Mouse (Mus musculus) brain, embryonic 18.5 days (tissue): Measurements from ENCODE around the gene Alkbh7.

Source experiments
- DNase-seq: peaks from one replicate; pipeline ENCODE4 v3.0.0-alpha.2; 2012; ENCODE audit warnings: low read depth, low spot score

Gene Alkbh7

DNA sequence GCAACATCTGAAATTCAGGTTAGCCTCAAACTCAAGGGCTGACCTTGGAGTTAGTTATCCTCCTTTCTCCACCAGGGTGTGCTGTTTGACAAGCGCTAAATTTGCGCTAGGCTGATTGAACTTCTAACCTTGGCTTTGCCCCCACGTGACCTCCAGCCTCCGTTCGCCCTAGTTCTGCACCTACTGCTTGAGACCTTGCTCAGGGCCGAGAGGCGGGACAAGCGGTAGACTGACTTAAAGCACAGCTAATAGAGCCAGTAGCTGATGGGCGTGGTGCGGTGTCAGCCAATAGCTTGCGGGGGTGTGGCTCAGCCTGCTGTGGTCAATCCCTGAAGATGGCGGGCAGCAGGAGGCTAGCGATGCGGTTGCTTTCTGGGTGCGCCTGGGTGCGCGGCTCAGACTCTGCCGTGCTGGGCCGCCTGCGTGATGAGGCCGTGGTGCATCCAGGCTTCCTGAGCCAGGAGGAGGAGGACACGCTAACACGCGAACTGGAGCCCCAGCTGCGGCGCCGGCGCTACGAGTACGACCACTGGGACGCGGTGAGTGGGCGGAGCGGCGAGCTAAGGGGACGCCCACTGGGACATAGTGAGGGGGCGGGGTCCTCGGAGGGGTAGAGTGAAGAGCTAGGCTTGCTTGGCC lies at the start of gene Alkbh7:
TSS of gene Alkbh7 (plus strand) at position 311 of the 639 bp plus-strand sequence.
- peak; percentile 79 for DNase-seq

DNA sequence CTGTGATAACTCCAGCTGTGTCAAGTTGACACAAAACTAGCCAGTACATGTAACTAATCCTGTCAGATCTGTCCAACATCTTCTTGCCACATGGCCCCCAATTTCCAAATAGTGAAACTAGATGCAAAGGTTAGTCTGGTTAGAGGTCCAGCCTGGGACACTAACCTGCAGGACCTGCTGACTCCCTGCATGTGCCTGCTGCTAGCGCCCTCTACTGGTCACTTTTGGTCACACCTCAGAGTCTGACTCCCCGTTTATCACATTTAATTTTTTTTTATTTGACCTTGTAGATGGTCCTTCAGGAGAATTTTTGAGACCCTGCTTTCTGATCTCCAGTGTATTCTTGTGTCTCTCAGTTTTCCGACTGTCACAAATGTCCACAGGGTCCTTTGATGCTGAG lies 46.2 kb upstream of the Alkbh7 start:
- no peak for DNase-seq

DNA sequence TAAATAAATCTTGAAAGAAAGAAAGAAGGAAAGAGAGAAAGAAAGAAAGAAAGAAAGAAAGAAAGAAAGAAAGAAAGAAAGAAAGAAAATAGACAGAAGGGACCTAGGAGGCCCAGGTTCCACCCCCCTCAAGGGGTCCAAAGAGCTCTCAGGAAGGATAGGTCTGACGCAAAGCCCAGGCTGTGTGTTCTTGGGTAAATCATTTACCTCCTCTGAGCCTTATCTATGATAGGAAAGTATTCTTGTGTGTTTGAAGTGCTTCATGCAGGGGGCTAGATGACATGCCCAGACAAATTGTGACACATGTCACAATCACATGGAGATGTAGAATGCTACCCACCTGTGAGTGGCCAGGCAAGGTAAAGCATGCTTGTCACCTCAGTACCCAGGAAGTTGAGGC lies 44.5 kb upstream of the Alkbh7 start:
- DNase-seq, result no peak

DNA sequence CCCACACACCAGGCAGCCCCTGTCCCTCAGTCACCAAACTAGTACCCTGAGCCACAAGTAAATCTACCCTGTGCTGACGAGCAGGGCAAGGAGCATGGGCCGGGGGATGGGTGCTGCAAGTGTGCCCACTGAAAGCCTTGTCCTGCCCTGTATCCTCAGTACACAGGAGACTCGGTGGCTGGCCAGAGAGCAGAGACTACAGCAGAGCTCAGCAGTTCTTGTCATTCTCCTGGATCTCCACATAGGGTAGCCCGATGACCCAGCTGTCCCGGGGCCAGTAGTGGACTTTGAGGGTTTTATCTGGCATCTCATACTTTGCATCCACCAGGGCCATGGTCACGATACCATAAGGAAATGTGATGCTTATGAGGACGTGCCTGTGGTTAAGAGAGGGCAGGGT lies 42.3 kb upstream of the Alkbh7 start:
- no peak for DNase-seq

DNA sequence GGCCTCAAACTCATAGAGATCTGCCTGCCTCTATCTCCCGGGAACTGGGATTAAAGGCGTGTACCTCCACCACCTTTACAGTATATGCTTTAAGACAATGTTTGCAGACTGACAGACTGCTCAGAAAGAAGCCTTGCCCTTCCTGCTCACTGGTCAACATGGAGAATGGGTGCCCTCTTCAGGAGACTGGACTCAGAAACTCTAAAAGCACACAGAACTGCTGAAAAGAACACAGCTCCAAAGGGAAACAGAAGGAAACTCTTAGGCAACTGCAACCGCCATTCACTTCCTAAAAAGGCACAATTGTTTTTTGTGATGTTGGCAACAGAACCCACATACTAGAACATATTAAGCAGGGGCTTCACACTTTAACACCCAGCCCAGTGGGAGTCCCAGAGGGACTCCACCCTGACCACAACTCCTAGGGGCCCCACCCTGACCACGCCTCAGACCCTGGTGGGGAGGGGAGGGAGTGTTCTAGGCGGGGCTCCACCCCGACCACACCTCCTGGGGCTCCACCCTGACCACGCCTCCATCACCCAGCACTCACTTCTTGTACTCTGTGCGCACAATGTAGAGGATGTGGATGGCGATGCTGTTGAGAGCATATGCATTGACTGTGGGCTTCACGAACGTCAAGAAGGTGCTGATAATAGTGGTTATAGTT lies 39.2 kb upstream of the Alkbh7 start:
- no peak for DNase-seq

DNA sequence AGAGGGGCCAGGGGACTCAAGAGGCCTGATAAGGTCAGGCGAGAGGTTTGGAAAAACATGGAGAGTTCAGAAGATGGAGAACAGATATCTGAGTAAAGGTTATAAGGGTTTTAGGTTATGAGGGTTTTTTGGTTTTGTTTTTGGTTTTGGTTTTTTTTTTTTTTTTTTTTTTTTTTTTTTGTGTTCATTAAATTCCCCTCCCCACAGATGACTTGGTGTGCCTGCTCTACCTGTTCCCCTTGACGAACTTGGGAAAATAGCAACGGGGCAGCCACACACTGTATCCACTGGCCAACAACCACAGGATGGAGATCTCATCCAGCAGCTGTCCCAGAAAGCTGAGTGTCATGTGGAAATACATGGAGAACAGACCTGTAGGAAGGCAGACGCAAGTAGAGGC lies 38.5 kb upstream of the Alkbh7 start:
- no peak for DNase-seq

DNA sequence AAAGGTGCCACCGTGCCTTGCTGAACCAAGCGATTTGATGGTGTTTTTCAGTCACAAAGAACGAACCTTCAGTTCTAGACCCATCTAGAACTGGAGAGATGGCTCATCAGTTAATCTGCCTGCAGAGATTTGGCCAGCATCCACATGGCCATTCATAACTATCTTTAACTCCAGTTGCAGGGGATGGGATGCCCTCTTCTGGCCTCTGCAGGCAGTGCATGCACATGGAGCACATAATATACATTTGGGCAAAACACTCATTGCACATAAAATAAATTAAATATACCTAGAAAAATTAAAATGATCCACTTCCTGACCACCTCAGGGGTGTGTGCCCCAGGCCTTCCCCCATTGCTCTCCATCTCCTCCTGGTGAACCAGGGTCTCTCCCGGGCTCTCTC lies 35.3 kb upstream of the Alkbh7 start:
- DNase-seq, result no peak

DNA sequence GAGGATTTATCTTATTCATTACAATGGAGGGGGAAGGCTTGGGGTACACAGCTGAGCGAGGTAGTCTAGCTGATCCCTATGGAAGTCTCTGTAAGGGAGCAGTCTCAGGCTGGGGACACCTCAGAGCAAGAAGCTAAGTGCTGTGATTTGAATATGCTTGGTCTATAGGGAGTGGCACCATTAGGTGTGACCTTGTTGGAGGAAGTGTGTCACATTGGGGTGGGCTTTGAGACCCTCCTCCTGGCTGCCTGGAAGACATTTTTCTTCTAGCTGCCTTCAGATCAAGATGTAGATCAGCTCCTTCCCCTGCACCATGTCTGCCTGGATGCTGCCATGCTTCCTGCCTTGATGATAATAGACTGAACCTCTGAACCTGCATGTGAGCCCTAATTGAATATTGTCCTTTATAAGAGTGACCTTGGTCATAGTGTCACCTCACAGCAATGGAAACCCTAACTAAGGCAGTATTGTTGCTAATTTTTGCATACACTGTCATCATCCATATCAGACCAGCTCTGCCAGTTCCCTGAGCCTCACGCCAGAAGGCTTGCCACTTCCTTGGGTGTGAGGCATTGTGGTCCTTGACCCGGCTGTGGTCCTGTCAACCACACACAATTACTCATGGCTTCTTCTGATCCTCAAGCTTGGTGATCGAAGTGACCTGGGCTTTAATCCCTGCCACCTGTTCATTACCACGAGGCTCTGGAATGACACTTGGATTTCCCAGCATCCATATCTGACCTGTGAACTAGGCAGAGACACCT lies 34.3 kb upstream of the Alkbh7 start:
- no peak for DNase-seq

DNA sequence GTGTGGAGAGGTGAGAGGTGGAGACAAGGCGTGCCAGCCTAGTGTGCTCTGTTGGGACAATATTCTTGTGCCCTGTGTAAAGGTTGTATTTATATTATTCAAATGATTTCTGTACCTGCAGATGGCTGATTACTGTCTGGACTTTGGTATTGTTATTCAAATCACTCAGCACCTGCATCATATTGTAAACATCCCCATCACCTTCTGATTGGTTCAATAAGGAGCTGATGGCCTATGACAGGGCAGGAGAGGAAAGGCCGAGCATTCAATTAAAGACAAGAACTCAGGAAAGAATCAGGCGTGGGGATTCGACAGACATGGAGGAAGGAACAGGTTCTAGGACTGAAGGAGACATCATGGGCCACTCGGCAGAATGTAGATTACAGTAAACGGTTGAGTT lies 33.5 kb upstream of the Alkbh7 start:
- DNase-seq, result no peak

DNA sequence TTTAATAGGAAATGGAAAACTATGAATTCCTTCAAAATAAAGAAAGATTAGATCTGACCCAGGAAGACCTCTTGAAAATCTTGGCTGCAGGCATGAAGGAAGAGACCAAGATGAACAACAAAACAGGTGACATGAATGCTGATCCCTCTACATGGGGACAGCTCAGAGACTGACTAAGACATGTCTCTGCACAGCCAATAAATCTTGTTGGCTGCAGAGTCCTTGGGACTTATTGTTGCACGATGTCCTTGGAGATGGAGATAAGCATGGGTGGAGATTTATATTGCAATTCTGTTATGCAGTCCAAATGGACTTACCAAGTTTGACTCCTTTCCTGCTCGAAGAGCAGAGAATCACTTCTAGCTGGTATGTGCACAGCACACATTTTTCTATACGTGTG lies 27.8 kb upstream of the Alkbh7 start:
- DNase-seq, result no peak

DNA sequence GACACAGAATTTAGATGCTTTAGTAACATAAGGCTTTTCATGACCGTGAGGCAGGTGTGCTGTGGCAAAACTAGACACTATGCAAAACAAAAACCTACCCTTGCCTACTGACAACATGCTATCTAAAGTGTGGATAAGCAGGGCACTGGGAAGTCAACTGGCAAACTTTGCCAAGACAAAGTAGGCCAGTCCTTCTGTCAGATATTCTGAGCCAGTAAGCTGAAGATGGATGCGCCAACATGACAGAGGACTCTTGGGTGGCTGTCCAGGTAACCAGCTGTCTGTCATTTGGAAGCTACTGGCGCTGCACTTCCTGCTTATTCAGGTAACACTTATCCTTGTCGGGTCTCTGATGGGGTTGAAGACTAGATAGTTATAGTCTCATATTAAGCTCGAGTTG lies 27.1 kb upstream of the Alkbh7 start:
- DNase-seq, result no peak

DNA sequence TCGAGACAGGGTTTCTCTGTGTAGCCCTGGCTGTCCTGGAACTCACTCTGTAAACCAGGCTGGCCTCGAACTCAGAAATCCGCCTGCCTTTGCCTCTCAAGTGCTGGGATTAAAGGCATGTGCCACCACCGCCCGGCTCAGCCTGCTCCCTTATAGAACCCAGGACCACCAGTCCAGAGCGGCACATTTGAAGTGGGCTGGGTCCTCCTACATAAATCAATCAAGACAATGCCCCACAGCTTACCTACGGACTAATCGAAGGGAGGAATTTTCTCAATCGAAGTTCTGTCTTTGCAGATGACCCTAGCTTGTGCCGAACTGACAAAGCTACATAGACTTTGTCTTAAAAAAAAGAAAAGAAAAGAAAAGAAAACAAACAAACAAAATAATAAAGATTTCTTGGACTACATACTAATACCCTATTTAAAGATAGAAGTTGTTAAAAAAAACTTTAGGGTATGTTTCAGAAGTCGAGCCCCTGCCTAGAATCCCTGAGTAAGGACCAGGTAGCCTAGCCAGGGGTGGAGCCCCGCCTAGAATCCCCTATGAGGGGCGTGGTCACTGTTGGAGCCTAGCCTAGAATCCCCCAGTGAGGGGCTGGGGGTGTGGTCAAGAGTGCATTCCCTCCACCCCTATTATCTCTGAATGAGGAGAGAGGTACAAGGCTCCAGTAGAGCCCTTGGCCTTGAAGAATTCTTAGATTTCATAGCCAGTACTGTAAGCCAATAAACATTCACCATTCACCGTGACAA lies 23.0 kb upstream of the Alkbh7 start:
- DNase-seq, result no peak

DNA sequence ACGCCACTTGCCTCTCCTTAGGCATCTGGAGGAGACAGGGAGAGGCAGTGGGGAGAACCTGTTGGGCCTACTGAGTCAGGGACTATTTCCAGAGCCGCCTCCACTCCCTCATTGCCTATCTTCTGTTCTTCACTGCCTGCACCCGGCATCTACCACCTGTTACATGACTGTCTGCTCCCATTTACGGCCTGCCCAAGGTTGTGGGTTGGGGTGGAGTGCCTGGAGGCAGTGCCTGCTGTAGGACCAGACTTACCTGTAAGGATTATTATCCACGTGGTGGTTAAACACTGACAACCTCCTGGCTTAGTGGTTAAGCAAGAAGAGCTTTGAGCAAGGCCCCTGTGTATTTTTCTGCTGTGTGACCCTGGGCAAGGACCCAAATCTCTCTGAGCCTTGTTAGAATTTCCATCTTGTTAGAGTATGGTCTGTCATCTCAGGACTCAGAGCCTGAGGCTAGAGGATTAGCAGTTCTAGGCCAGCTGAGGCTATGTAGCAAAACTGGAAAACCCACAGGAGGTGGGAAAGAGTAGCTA lies 22.4 kb upstream of the Alkbh7 start:
- no peak for DNase-seq

DNA sequence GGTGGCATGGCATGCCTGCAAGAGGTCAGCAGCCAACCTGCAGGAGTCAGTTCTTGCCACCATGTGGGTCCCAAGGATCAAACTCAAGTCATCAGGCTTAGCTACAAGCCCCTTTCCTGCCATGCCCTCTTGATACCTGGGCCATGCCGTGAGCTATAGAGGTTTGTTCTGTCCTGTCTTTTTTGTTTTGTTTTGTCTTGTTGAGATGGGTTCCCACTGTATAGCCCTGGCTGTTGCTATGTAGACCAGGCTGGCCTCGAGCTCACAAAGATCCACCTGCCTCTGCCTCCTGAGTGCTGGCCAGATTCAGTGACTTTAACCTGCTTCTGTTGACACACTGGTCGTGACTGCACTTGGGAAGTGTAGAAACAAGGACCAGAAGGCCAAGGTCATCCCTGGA lies 21.7 kb upstream of the Alkbh7 start:
- no peak for DNase-seq

DNA sequence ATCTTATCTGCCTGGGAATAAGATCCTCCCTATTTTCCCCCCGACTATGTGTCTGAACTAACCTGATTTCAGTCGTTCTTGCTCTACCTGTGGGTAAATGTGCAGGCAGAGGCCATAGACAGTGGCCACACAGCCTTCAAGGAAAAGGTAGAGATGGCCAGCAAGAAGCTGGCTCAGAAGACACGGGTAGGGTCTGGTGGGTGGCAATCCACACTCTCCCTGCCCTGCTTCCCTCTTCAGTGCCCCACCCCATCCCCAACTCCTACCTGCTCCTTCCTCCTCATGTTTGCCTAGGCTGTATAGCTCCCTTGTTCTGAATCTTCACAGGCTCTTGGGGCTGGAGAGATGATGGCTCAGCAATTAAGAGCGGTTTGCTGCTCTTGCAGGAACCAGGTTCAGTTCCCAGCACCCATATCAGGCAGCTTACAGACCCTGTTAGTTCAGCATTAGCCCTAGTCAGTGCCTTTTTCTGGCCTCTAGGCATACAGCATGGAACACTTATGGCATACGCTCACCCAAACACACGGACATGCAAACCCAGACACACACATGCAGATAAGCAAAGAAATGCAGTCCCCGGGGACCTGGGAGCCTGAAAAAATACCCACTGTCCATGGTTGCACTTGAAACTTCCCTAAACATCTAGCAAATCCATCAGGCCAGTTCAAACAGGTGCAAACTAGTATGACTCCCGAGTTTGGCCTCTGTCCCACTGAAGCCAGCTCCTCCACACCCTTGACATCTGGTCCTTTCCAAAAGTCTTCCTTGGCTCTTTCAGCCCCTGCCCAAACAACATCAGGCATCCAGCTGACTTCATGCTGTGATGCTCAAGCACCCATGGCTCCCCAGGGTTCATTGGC lies 20.4 kb upstream of the Alkbh7 start:
- no peak for DNase-seq

DNA sequence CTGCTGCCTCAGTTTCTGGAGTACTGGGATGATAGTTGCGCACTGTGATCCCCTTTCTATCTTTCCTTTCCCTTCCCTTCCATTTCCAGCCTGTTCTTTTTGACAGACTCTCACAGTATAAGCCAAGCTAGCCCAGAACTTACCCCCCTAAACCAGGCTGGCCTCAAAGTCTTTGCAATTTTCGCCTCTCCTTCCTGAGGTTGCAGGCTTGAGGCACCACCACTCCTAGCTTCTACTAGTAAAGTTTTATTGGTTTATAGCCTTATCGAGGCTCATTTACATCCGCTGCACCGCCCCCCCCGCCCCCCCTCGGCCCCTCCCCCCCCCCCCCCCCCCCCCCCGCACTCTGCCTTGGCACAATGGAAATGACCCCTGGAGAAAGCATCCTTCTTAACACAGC lies 17.6 kb upstream of the Alkbh7 start:
- no peak for DNase-seq

DNA sequence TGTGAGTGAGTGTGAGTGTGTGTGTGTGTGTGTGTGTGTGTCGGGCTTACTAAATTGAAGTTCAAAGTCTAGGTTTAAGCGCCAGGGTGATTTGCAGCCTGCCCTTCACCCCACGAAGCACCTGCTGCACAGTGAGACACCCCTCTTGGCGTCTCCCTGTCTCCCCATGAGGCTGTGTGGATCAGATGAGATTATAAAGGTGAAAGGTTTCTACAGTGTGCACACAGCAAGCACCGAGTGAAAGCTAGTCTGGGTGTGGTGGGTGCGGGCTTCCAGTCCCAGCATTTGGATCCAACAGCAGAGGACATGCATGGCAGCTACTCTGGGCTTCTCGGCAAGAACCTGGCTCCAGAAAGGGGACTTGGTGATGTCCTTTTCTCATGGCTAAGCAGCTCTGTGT lies 16.1 kb upstream of the Alkbh7 start:
- no peak for DNase-seq

DNA sequence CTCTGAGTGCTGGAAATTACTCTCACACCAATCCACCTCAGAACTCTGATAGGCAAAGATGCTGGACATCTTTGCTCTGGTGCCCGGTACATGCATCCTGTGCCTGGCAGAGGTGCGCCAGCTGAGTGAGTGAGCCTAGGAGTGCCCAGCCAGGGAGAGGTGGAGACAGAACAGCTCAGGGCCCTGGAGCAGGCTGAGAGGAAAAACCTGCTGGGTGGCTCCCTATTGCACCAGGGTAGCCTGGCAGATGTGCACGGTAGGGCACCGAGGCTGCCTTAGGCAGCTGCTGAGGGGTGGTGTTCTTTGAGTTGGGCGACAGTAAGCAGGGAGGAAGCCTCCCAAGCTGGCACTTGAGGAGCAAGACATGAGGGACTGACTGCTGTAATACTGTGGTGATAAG lies 15.1 kb upstream of the Alkbh7 start, which contains the start of gene Acer1:
TSS of gene Acer1 (minus strand) at position 114 of the 400 bp plus-strand sequence.
- DNase-seq, result no peak

DNA sequence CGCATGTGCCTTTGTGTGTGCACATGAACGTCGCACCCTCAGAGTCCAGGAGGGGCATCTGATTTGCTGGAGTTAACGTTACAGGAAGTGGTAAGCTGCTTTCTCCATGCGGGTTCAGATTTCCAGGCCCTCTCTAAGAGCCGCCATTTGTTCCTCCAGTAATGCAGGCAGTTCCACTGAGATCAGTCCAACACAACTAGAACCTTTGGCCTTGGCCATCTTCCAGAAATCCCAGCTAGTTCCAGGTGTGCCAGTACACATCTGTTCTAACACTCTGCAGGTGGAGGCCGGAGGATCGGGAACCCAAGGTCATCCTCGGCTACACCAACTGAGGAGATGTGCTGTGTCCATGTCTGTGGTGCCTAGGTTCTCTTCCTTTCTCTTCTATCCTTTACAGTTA lies 12.3 kb upstream of the Alkbh7 start:
- no peak for DNase-seq

DNA sequence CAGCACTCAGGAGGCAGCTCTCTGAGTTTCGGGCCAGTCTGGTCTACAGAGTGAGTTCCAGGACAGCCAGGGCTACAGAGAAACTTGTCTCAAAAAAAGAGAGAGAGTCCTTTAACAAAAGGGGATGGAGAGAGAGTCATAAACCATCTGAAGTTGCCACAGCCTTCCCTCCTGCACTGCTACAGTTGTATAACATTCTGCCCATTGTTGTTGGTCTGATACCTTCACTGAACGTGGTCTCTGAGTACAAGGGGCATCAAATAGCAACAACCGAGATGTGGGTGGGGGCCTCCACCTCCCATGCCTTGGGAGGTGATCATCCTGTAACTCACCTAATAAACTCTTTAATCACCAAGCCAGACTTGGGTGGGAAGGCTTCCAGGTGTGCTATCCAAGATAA lies 11.5 kb upstream of the Alkbh7 start:
- no peak for DNase-seq
